Mouse (Mus musculus) olfactory bulb, adult 2 months (tissue): Measurements from ENCODE around the gene Tfcp2l1.

Source experiments
- CTCF ChIP-seq: fragments of 200-500 bp; IDR thresholded peaks from 2 replicates; pipeline ENCODE4 v1.5.1; 2012; ENCODE audit warnings: low read depth, mild to moderate bottlenecking, low read length, moderate library complexity; ENCODE audit not compliant: insufficient read depth
- POLR2A ChIP-seq: fragments of 200-500 bp; IDR thresholded peaks from 2 replicates; pipeline ENCODE4 v1.6.1; 2012; ENCODE audit warnings: mild to moderate bottlenecking, low read depth, low read length, moderate library complexity; ENCODE audit not compliant: insufficient read depth

DNA sequence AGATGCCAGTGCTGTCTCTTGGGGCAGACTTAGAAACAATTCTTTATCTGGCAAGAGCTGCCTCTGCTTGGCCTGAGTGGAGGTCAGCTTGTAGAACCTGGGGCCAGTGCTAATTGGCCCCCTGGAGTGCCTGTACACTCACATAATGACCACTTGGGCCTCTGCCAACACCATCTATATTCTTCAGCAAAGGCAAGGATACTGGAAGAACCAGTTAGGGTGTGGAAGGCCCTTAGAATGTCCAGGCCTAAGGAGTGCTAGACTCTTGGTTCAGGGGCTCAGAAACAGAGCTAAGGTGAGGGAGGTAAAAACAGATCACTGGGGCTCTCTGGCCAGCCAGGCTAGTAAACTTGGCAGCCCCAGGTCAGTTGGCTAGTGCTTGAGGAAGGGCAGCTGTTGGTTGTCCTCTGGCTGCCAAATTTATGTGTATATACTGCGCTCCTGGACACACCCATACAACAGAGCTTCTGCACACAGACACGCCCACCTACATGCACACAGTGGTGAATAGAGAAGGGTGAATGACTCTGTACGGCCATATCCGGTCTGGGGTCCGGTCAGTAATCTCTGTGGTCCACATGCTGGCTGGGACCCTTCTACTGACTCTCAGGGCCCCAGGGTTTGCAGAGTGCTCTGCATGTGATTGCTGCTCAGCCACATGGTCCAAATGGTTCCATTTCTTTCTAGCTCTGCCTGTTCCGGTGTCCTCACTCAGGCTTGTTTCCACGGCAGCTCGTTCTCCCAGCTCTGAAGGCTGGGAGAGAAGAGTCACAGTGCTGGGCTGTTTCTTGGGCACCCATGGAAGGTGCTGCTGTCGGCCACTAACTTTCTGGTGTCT is 22.4 kb downstream of the Tfcp2l1 start:
- TF ChIP-seq POLR2A (no peak), CTCF (no peak)
